Mouse (Mus musculus) gastrocnemius, adult 18-20 months (tissue): Measurements from ENCODE around the gene Abca4. TPM values are rescaled to one million over a fixed set of nuclear protein-coding genes. Genes with fewer than 3 reads are reported as not detected.
"Not testable (repeated sequence)": the region's sequence is repeated elsewhere in the genome, so short reads cannot be mapped to it uniquely, and the experiment has no call there.

Source experiments
- DNase-seq: peaks from one replicate; pipeline ENCODE4 v3.0.0; 2021; ENCODE audit warnings: low spot score
- total RNA-seq, 2 experiments: library from RNA; stranded (reverse); gene quantifications; 2 replicates each; pipeline ENCODE4 v1.2.3; 2021

Gene Abca4
- total RNA-seq, 2 experiments from 2014 or later, result 0.53 to 0.62 TPM

- no peak for DNase-seq
Observed at GRCm38 (mm10) chr3:122058439-122059198, 14.4 kb downstream of the Abca4 start.

DNA sequence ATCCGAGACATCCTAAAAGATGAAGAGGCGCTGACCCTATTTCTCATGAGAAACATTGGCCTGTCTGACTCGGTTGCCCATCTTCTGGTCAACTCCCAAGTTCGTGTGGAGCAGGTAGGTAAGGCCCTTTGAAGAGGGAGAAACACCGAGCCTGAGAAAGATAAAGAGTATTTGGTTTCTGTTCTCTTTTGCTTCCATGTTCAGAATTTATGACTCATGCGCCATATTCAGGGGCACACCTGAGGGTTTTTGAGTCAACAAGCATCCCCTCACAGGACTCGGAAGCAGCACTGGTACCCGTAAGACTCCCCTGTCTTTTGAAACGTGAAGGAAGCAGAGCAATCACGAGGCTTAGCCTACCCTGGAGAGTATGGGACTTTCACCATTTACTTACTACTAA is 18.3 kb downstream of the Abca4 start:
- no peak for DNase-seq

- no peak for DNase-seq
Observed at GRCm38 (mm10) chr3:122064556-122065410, 20.5 kb downstream of the Abca4 start.

- no peak for DNase-seq
Observed at GRCm38 (mm10) chr3:122071769-122072168, 27.5 kb downstream of the Abca4 start.

- DNase-seq, result no peak
Observed at GRCm38 (mm10) chr3:122072646-122073571, 28.7 kb downstream of the Abca4 start.

GRCm38 (mm10) chr3:122073595-122073994 is 29.4 kb downstream of the Abca4 start:
- no peak for DNase-seq

DNA sequence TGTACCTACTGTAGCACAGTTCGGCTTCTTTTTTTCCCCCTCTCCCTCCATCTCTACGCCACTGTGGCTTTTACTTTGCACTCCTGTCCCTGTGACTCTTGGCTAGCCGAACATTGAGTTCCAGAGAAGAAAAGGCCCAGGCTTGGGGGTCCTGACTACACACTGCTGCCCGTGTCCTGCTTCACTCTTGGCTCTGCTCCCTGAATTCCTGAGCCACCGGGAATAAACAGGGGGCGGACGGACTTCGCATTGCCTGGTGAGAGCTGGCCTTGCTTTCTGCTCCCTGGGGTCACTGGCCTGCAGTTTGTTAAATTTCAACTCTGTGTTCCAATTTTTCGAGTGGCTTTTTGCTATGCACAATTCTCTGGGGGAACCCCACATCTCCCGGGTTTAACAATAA is 30.1 kb downstream of the Abca4 start:
- DNase-seq, result no peak

GRCm38 (mm10) chr3:122078141-122078540 is 33.9 kb downstream of the Abca4 start:
- no peak for DNase-seq

DNA sequence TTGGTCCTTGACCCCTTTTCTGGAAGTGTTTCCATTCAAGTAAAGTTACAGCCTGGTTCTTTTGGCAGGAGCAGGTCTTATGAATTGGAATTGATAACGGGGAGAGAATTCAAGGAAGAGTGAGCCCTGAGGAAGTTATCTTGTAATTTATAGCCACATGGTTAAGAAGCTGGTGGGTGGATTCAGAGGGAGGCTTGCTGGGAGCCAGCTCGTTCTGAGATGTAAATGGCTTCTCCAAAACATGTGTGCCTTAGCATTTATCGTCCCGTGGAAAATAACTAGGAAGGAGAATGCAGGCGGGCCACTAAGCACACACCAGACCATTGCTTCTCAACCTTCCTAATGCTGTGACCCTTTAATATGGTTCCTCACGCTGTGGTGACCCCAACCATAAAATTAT is 34.9 kb downstream of the Abca4 start:
- no peak for DNase-seq

DNA sequence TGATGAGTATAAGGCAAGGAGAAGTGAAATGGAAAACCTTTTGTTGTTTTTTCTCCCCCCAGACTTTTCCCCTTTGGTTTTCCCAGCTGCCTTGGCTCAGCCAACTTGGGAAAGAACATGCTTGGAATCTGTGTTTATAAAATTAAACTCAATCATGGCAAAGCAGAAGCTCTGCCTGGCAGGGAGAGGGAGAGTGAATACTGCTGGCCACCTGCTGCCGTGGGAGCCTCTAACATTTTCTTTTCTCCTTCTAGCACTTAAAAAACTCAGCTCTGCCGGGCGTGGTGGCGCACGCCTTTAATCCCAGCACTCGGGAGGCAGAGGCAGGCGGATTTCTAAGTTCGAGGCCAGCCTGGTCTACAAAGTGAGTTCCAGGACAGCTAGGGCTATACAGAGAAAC is 37.4 kb downstream of the Abca4 start:
- DNase-seq, result not testable (repeated sequence)

GRCm38 (mm10) chr3:122082338-122082737 is 38.1 kb downstream of the Abca4 start:
- no peak for DNase-seq

DNA sequence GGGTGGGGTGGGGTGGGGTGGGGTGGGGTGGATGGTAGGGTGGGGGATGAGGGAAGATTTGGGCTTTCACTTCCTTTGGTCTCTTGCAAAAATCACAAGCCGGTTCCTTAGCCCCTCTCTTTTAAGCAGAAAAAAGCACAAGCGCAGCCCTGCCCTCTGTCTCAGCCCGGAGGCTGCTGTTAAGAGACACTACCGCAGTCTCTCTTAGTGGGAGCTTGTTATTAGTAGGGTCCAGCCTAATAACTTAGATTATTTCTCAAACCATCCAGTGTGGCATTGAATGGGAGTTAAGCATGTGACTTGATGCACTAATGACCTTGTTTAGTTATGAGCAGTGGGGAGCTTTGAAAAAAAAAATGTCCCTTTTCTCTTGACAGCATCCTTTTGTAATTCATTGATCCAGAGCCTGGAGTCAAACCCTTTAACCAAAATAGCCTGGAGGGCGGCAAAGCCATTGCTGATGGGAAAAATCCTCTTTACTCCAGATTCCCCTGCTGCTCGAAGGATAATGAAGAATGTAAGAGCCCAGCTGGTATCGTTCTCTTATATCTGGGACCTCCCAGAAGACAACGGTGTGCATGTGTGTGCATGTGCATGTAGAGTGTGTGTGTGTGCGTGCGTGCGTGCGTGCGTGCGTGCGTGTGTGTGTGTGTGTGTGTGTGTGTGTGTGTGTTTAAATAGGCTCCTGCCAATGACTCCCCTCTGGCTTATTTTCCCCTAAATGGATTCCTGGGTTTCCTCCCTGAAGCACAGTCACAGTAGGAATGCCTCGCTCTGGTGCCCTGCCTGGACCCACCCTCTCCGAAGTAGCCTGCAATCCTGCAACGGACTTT is 41.1 kb downstream of the Abca4 start:
- DNase-seq, result no peak

DNA sequence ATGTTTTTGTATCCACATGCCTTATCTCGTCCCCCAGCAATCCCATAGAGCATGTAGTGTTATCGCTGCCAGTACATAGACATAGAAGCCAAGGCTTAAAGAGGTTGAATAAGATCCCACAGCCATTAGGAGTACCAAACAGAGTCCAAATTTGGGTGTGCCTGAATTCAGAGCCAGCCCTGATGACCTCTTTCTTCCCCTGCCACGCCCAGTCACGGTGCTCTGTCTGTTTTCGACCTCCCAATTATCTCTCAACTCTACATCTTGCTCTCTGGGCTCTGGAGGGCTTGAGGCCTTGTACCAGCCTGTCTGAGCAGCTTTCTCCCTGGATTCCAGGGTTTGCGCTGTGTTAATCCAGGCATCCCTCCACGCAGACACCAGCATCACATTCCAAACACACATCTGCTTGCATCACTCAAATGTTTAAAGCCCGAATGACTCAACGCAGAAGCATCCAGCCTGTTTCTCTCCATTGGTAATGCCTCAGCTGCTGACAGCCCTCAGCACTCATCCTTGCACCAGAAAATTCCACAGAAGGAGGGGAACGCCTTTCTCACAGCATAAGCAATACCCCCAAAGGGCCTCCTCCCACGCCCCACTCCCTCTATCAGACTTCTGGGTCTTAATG is 43.9 kb downstream of the Abca4 start:
- DNase-seq, result peak; percentile 70

GRCm38 (mm10) chr3:122090338-122090737 is 46.1 kb downstream of the Abca4 start:
- no peak for DNase-seq

GRCm38 (mm10) chr3:122099713-122100112 is 55.5 kb downstream of the Abca4 start:
- no peak for DNase-seq

DNA sequence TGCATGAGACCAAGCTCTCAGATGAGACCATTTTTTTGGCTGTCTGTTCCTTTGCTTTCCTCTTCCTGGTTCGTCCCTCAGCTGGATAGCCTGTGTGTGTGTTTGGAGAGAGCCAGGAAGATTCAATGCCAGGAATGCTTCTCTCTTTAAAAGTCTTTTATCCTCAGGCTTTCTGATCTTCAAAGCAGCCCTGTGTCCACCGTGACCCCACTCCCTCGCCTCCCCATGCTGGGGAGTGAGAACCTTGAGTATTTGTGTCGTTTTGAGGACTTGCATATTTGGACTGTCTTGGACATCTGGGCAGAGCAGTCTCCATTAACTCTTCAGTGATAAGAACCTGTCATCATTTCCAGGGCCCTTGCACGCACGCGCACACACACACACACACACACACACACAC is 57.8 kb downstream of the Abca4 start:
- no peak for DNase-seq

DNA sequence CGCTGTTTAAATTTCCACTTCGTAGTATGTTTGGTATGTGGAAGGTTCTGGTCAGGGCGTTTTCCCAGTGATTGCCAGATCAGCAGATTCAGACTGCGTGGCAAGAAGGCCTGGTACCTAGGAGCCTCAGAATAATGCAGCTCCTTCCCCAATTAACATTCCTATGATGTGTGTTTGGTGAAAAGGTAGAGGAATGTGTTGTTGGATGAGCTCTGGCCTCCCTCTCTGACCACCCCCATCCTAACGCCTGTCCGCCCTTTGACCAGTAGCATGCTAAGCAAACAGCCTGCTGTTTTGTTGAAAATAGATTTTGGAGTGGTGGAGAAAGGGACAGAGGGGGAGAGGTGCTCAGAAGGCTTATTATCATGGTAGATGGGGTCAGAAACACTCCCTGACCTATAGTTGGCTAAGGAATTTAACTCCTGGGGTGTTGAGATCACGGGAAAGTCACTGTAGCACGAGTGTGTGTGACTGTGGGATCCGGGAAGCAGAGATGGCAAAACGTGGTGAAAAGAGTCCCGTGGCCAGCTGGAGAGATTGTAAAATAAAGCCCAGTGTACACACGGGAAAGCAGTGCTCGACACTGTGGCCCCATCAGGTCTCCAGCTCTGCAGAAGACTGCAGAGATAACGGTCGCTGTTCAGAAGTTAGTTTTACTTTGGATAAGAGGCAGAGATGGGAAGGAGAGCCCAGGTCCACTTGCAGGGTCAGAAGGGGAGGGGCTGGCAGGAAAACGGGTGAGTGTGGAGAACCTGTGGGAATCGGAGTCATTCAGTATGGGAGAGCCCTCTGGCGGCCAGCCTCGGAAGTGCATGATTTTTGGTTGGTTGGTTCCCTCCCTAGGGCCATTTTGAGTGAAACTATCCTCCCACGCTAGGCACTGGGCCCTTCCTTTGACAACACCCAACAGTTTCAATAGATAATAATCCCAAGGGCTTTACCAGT is 59.9 kb downstream of the Abca4 start:
- peak; percentile 91 for DNase-seq

- no peak for DNase-seq
Observed at GRCm38 (mm10) chr3:122106920-122107319, 62.7 kb downstream of the Abca4 start.

DNA sequence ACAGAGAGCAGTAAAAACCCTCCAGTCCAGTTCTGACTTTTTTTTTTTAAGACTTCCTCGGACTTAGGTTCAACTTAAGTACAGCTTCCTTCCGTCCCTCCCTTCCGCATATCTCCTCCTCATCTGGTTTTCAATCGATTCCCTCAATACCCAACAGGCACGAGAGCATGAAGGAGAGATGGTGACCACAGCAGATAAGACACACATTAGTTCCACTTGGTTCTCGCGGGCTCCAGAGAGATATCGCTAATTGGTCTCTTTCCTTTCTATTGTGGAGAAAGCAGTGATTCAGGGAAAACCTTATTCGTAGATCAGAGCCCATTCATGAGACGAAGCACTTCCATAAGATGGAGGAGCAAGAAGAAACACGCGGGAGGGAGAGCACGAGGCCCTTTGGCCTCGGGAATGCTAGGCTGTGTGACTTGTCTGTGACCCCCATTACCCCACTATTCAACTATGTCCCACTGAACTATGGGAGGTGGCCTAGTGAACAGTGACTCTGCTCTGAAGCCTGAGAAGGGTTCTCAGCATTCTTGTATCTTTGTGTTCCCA is 63.5 kb downstream of the Abca4 start:
- no peak for DNase-seq
